Mouse (Mus musculus) kidney, embryonic 16.5 days (tissue): ENCODE measurements around the gene Ttyh3. TPM values are rescaled to one million over a fixed set of nuclear protein-coding genes. Genes with fewer than 3 reads are reported as not detected.

Experiments used
- ATAC-seq: fragments of 200-750 bp; cut with Nextera tagmentation; 2 replicates; pipeline ENCODE4 v1.8.0; 2017; ENCODE audit warnings: moderate TSS enrichment; ENCODE audit not compliant: low FRiP score, low TSS enrichment
- H3K27ac ChIP-seq: fragments of 300-500 bp; sonication (generic); 2 replicates; pipeline ENCODE4 v1.5.1; 2014; ENCODE audit warnings: low read length
- H3K27me3 ChIP-seq: fragments of 300-500 bp; sonication (generic); 2 replicates; pipeline ENCODE4 v1.6.1; 2014; ENCODE audit warnings: low read length, control low read depth, mixed read lengths; ENCODE audit not compliant: insufficient read depth
- H3K36me3 ChIP-seq: fragments of 300-500 bp; sonication (generic); 2 replicates; pipeline ENCODE4 v1.6.1; 2014; ENCODE audit warnings: low read length, control low read depth, mixed read lengths; ENCODE audit not compliant: insufficient read depth
- H3K4me1 ChIP-seq: fragments of 300-500 bp; sonication (generic); 2 replicates; pipeline ENCODE4 v1.6.1; 2014; ENCODE audit warnings: low read length, control low read depth, mixed read lengths; ENCODE audit not compliant: insufficient read depth
- H3K4me2 ChIP-seq: fragments of 300-500 bp; sonication (generic); replicated peaks from 2 replicates; pipeline ENCODE4 v1.6.1; 2014; ENCODE audit warnings: low read depth, low read length
- H3K4me3 ChIP-seq: fragments of 300-500 bp; sonication (generic); 2 replicates; pipeline ENCODE4 v1.5.1; 2014; ENCODE audit warnings: mild to moderate bottlenecking, low read length
- H3K9ac ChIP-seq: fragments of 300-500 bp; sonication (generic); replicated peaks from 2 replicates; pipeline ENCODE4 v1.6.1; 2014; ENCODE audit warnings: low read length
- H3K9me3 ChIP-seq: fragments of 300-500 bp; sonication (generic); 2 replicates; pipeline ENCODE4 v1.6.1; 2016; ENCODE audit warnings: low read length, control low read depth
- WGBS: fragments of 180-500 bp; shearing (Covaris S2); extraction: QIAGEN DNeasy Blood & Tissue Kit; methylation state at CpG from one replicate; pipeline ENCODE4 v1.1.7; 2014; 5-methylcytosine and 5-hydroxymethylcytosine counted together
- polyA plus RNA-seq: library from polyadenylated mRNA; unstranded; fragments of >200 nt; fragmentation: Nextera tagmentation; extraction: Ambion mirVana; gene quantifications from 2 replicates; pipeline ENCODE4 v1.2.1, GENCODE M21; 2015

The Ttyh3 gene
- polyA plus RNA-seq, 1 experiment from 2014 or later = 28.4 TPM

DNA sequence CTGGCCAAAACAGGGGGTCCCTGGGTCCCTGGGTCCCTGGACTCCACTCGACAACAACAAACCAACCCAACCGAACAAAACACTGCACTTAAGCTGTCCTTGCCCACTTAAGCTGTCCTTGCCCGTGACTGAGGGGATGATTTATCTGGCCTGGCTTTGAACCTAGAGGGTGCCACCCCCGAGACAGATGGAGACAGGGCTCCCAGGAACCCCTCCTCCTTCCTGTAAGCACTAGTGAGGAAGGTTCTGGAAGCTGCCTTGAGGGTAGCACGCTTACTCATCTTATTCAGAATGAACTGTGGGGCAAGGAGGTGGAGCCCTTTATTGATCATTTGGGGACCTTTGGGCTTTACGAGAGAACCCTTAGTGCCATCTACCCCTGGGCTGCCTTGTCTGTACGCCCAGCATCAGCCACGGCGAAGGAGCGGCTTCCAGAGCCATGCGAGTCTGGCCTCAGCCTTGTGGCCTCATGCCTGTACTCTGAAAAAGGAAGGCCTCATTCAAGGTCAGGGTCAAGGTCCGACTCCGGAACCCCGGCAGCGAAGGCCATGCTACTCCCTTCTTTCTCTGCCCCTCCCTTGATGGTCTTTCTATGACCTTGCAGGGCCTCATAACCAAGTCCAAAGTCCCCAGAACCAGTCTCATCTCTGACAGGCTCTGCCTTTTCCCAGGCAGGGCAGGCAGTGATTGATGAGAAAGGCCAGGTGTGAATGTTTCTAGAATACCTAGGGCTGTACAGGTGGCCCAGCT lies 5.4 kb upstream of the Ttyh3 start:
- Histone ChIP-seq H3K9ac (no peak overlapping the region), H3K4me3 (no peak overlapping the region), H3K27ac (no peak overlapping the region), H3K4me2 (no peak overlapping the region), H3K9me3 (no peaks in the 10 kb centered on the region), H3K4me1 (peaks cover 9% of the 10 kb centered on the region), H3K36me3 (no peaks in the 10 kb centered on the region), H3K27me3 (no peaks in the 10 kb centered on the region)
- ATAC-seq = no peak
- WGBS = 66% methylated on average over 15 of the region's 15 CpGs

DNA sequence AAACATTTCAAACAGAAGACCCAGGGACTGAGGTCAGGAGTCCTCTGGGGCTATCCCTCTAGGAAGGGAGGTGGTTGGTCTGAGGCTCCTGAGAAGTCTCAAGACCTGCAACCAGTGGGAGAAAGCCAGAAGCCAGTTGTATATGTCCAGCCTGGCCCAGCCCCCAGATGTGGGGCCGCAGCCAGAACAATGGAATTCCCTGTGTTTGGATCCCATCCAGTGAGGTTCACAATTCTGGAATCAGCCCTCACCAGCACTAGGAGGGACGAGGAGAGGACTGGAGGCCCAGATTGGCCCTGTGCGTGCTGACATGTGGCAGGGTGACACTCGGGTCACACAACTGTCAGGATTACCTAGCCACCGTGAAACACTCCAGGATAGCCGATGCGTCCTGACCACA lies 3.8 kb upstream of the Ttyh3 start:
- H3K36me3 ChIP-seq = no peaks in the 10 kb centered on the region
- H3K9ac ChIP-seq = no peak overlapping the region
- ATAC-seq = no peak
- H3K4me2 ChIP-seq = no peak overlapping the region
- no peak overlapping the region for H3K27ac ChIP-seq
- peaks cover 16% of the 10 kb centered on the region for H3K4me1 ChIP-seq
- no peaks in the 10 kb centered on the region for H3K27me3 ChIP-seq
- no peaks in the 10 kb centered on the region for H3K9me3 ChIP-seq
- H3K4me3 ChIP-seq = no peak overlapping the region
- 57% methylated on average over 7 of the region's 7 CpGs for WGBS

DNA sequence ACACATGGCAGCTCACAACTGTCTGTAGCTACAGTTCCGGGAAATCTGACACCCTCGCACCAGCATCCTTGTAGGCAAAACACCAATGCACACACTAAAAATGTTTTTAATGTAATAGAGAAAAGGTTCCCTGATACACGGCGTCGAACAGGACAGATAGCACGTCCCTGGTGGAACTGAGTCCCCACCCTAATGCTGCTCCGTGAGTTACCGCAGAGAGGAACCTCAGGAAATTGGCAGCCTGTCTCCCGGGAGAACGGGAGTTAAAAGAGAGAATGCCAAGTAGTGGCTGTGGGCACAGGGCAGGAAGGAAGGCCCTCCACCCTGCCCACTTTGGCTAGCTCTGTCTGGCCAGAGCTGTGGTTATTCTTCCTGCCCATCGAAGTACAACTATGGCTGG lies 2.4 kb upstream of the Ttyh3 start:
- H3K36me3 ChIP-seq = no peaks in the 10 kb centered on the region
- no peak overlapping the region for H3K4me2 ChIP-seq
- H3K9ac ChIP-seq = no peak overlapping the region
- no peak for ATAC-seq
- H3K4me1 ChIP-seq = peaks cover 29% of the 10 kb centered on the region
- 82% methylated on average over 11 of the region's 11 CpGs for WGBS
- no peaks in the 10 kb centered on the region for H3K27me3 ChIP-seq
- no peak overlapping the region for H3K4me3 ChIP-seq
- no peak overlapping the region for H3K27ac ChIP-seq
- H3K9me3 ChIP-seq = no peaks in the 10 kb centered on the region

- Histone ChIP-seq H3K4me1 (peaks cover 39% of the 10 kb centered on the region), H3K36me3 (no peaks in the 10 kb centered on the region), H3K9ac (peak overlapping the region; percentile 72; the same call in 1 of the 2 replicates), H3K9me3 (no peaks in the 10 kb centered on the region), H3K4me3 (no peak overlapping the region), H3K27me3 (no peaks in the 10 kb centered on the region), H3K4me2 (peak overlapping the region; percentile 75; the same call in 1 of the 2 replicates), H3K27ac (no peak overlapping the region)
- no peak for ATAC-seq
- WGBS = 58% methylated on average over 7 of the region's 7 CpGs
Measured at GRCm38 (mm10) chr5:140649881-140650414, 1.1 kb upstream of the Ttyh3 start.

DNA sequence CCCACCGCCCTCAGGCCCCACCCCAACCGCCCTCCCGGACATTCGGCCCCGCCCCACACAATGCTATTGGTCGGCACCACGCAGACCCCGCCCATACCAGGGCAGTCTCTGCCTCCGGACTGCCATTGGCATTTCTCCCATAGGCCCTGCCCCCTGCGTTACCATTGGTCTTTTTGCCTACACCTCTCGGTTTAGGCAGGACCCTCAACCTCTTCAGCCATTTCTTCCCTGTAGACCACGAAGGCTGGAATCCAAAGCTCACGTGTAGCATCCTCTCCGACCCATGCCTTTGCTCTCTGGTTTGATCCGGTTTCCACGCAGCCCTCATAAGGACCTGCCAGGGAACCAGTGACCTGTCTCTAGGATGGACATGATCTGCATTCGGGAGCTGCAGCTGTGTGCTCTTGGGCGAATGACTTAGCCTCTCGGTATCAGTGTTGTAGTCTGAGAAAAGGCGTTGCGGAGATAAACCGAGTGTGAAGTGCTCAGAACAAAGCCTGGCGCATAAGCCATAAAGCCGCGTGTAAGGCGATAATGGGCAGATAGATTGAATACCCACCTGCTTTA lies 353 bp upstream of the Ttyh3 start:
- Histone ChIP-seq H3K4me2 (peak overlapping the region; percentile 75), H3K36me3 (peaks cover 3% of the 10 kb centered on the region), H3K27me3 (no peaks in the 10 kb centered on the region), H3K27ac (peak overlapping the region; percentile 61; the same call in 1 of the 2 replicates), H3K4me1 (peaks cover 43% of the 10 kb centered on the region), H3K9me3 (no peaks in the 10 kb centered on the region), H3K4me3 (peak overlapping the region; percentile 88), H3K9ac (peak overlapping the region; percentile 72)
- 5% methylated on average over 24 of the region's 26 CpGs for WGBS
- ATAC-seq = peak; percentile 95

DNA sequence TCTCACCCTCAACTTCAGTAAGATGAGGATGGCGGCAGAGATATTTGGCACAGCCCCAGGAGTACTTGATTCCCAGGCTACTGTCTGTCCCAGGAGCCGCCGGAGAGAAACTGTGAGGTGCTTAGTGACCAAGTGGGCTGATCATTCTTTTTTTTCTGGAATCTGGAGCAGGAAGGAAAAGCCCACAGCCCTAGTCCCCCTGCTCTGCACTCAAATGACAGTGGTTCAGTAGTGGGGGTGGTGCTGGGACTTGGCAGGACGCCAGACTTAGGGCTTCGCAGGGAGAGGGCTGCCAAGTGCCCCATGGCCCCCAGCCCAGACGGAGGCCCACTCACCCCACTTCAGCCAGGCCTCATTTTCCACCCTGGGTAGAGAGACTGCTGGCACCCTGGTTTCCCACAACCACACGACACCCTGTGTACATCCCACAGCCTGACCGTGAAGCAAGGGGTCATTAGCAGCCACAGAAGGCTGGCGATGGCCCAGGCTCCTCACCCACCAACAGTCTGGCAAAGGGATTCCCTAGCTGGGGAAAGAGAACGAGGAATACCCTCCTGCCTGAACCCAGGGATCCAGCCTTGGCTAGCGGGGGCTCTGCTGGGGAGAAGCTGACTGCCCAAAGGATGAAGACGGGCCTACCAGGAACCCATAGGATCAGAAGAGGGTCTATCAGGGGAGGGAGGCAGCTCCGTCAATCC lies 861 bp downstream of the Ttyh3 start:
- peak overlapping the region; percentile 75 for H3K4me2 ChIP-seq
- H3K9me3 ChIP-seq = no peaks in the 10 kb centered on the region
- WGBS = under 1% methylated on average over 13 of the region's 13 CpGs
- H3K4me3 ChIP-seq = peak overlapping the region; percentile 88
- H3K4me1 ChIP-seq = peaks cover 43% of the 10 kb centered on the region
- H3K9ac ChIP-seq = peak overlapping the region; percentile 96
- H3K27me3 ChIP-seq = no peaks in the 10 kb centered on the region
- peaks cover 8% of the 10 kb centered on the region for H3K36me3 ChIP-seq
- peak overlapping the region; percentile 81 for H3K27ac ChIP-seq
- ATAC-seq = peak; percentile 25

GRCm38 (mm10) chr5:140647031-140647760 lies 1.6 kb downstream of the Ttyh3 start:
- peaks cover 49% of the 10 kb centered on the region for H3K4me1 ChIP-seq

GRCm38 (mm10) chr5:140646171-140646570 lies 2.7 kb downstream of the Ttyh3 start:
- H3K9ac ChIP-seq = no peak overlapping the region
- H3K4me3 ChIP-seq = no peak overlapping the region
- no peak for ATAC-seq
- 88% methylated on average over 6 of the region's 6 CpGs for WGBS
- peaks cover 8% of the 10 kb centered on the region for H3K36me3 ChIP-seq
- H3K27ac ChIP-seq = no peak overlapping the region
- H3K4me2 ChIP-seq = peak overlapping the region; percentile 75; the same call in 1 of the 2 replicates
- peaks cover 58% of the 10 kb centered on the region for H3K4me1 ChIP-seq
- no peaks in the 10 kb centered on the region for H3K9me3 ChIP-seq
- H3K27me3 ChIP-seq = no peaks in the 10 kb centered on the region

More at GRCm38 (mm10) chr5:140647031-140647760, 1.6 kb downstream of the Ttyh3 start:
- Histone ChIP-seq H3K9ac (peak overlapping the region; percentile 96), H3K36me3 (peaks cover 8% of the 10 kb centered on the region), H3K27ac (peak overlapping the region; percentile 81), H3K9me3 (no peaks in the 10 kb centered on the region), H3K4me2 (peak overlapping the region; percentile 75), H3K4me3 (peak overlapping the region; percentile 88), H3K27me3 (no peaks in the 10 kb centered on the region)
- WGBS = 49% methylated on average over 13 of the region's 13 CpGs
- ATAC-seq = no peak

- no peak for ATAC-seq
- Histone ChIP-seq H3K9me3 (no peaks in the 10 kb centered on the region), H3K4me2 (no peak overlapping the region), H3K36me3 (peaks cover 8% of the 10 kb centered on the region), H3K9ac (no peak overlapping the region), H3K4me1 (peaks cover 62% of the 10 kb centered on the region), H3K4me3 (no peak overlapping the region), H3K27me3 (no peaks in the 10 kb centered on the region), H3K27ac (no peak overlapping the region)
- WGBS = 89% methylated on average over 4 of the region's 4 CpGs
Measured at GRCm38 (mm10) chr5:140645454-140645853, 3.4 kb downstream of the Ttyh3 start.
